In genomic region chr11:75133951-75134350, GRCm38 (mm10) we compare ENCODE assay signal across 8 mouse cellular contexts. TPM values are rescaled to one million over a fixed set of nuclear protein-coding genes. Genes with fewer than 3 reads are reported as not detected.
DNase-seq lines count a peak whose midpoint lies in the region; ATAC-seq and TF ChIP-seq lines count a peak whose summit lies in the region.

No protein-coding gene starts in this region.

- no peak overlapping the region for H3K4me3 ChIP-seq in ES-E14 (ENCODE audit: insufficient read depth in 1 of 2, low read depth in 1 of 2, low read length in 2 of 2, poor library complexity in 1 of 2, severe bottlenecking in 1 of 2)
- no peak overlapping the region for H3K4me3 ChIP-seq in kidney, embryonic 16.5 days (ENCODE audit: low read length)
- no peak overlapping the region for H3K4me3 ChIP-seq in midbrain, postnatal 0 days (ENCODE audit: low read depth, low read length)

- in situ Hi-C loops in ES-E14 (cut with MboI; ENCODE audit: low sequenced_read_pairs in 2 of 2, unreplicated experiment in 2 of 2): no loop called here

- no peaks in the 10 kb centered on the region; a peak in 1 of 4 replicates for H3K4me1 ChIP-seq in ES-E14 (ENCODE audit: control insufficient read depth in 2 of 2, insufficient read depth in 2 of 2, low read length in 2 of 2, poor library complexity in 1 of 2)
- H3K4me1 ChIP-seq in kidney, embryonic 16.5 days (ENCODE audit: insufficient read depth, low read length): peaks cover 43% of the 10 kb centered on the region
- H3K4me1 ChIP-seq in midbrain, postnatal 0 days (ENCODE audit: insufficient read depth, low read length): no peaks in the 10 kb centered on the region

- H3K4me2 ChIP-seq in kidney, embryonic 16.5 days (replicated peaks; ENCODE audit: low read depth, low read length): no peak overlapping the region
- no peak overlapping the region for H3K4me2 ChIP-seq in midbrain, postnatal 0 days (ENCODE audit: low read depth, low read length, poor library complexity, severe bottlenecking)

- no peaks in the 10 kb centered on the region for H3K27me3 ChIP-seq in kidney, embryonic 16.5 days (ENCODE audit: insufficient read depth, low read length)
- no peaks in the 10 kb centered on the region for H3K27me3 ChIP-seq in midbrain, postnatal 0 days (ENCODE audit: insufficient read depth, low read length)

- H3K9ac ChIP-seq in ES-E14 (ENCODE audit: insufficient read depth, low read depth, low read length, poor library complexity, severe bottlenecking): no peak overlapping the region
- H3K9ac ChIP-seq in kidney, embryonic 16.5 days (replicated peaks; ENCODE audit: low read length): peak overlapping the region; percentile 39; the same call in 1 of the 2 replicates
- no peak overlapping the region for H3K9ac ChIP-seq in midbrain, postnatal 0 days (replicated peaks; ENCODE audit: low read length, poor library complexity, severe bottlenecking)

- WGBS in kidney, embryonic 16.5 days: 0% methylated on average over 2 of the region's 2 CpGs
- 17% methylated on average over 2 of the region's 2 CpGs for WGBS in midbrain, postnatal 0 days

- H3K9me3 ChIP-seq in ES-E14 (ENCODE audit: control insufficient read depth, insufficient read depth, low read depth, low read length): no peaks in the 10 kb centered on the region
- H3K9me3 ChIP-seq in kidney, embryonic 16.5 days (ENCODE audit: low read length): no peaks in the 10 kb centered on the region
- no peaks in the 10 kb centered on the region for H3K9me3 ChIP-seq in midbrain, postnatal 0 days (ENCODE audit: low read length)

- H3K27ac ChIP-seq in ES-E14 (ENCODE audit: insufficient read depth, low read depth, low read length, poor library complexity, severe bottlenecking): no peak overlapping the region
- peak overlapping the region; percentile 75 for H3K27ac ChIP-seq in kidney, embryonic 16.5 days (ENCODE audit: low read length)
- 0 out of 2 replicates have a peak overlapping the region, but pooled peaks have one; percentile 13 for H3K27ac ChIP-seq in midbrain, postnatal 0 days (ENCODE audit: low read depth, low read length)

- ATAC-seq in kidney, embryonic 16.5 days (ENCODE audit: low FRiP score, low TSS enrichment): peak; percentile 83
- no peak for ATAC-seq in midbrain, postnatal 0 days (ENCODE audit: low FRiP score)
- no peak for ATAC-seq in erythroid progenitor cell, adult 5-6 weeks (replicated peaks; ENCODE audit: low FRiP score, poor library complexity, severe bottlenecking)

- H3K36me3 ChIP-seq in ES-E14 (ENCODE audit: control insufficient read depth, insufficient read depth, low read length, poor library complexity, severe bottlenecking): no peaks in the 10 kb centered on the region
- no peaks in the 10 kb centered on the region for H3K36me3 ChIP-seq in kidney, embryonic 16.5 days (ENCODE audit: insufficient read depth, low read length)
- no peaks in the 10 kb centered on the region for H3K36me3 ChIP-seq in midbrain, postnatal 0 days (ENCODE audit: insufficient read depth, low read length)

- DNase-seq in ES-E14 (ENCODE audit: low read depth, low spot score): peak; percentile 26
- DNase-seq in adipocyte (ENCODE audit: low spot score): peak; percentile 37
- DNase-seq in heart, adult 8-10 months (ENCODE audit: low spot score): peak; percentile 76
- DNase-seq in midbrain, postnatal 0 days (ENCODE audit: low spot score): peak; percentile 51
- DNase-seq in spleen, adult 18-20 months: no peak
- DNase-seq in frontal cortex, adult 2 months (ENCODE audit: extremely low spot score in 1 of 2, low spot score in 1 of 2): no peak

- TF ChIP-seq CTCF in midbrain, postnatal 0 days (IDR thresholded peaks at IDR 0.05): no peak

TF ChIP-seq in ES-E14, 5 proteins besides CTCF, POLR2A, EP300 and RAD21:
- no peak for TF ChIP-seq MAFK (IDR thresholded peaks at IDR 0.05; ENCODE audit: insufficient read depth, low read depth, low read length)
- no peak for TF ChIP-seq ZC3H11A (IDR thresholded peaks at IDR 0.05; ENCODE audit: borderline replicate concordance, low read depth, low read length)
- TF ChIP-seq ZNF384 (IDR thresholded peaks at IDR 0.05; ENCODE audit: low read depth, low read length): no peak
- TF ChIP-seq HCFC1 (IDR thresholded peaks at IDR 0.05; ENCODE audit: borderline replicate concordance, insufficient read depth, low read length): no peak
- TF ChIP-seq CHD2 (IDR thresholded peaks at IDR 0.05; ENCODE audit: low read depth, low read length): no peak

RNA-seq across cellular contexts. Expression of gene Hic1, which starts 35.4 kb away (rescaled TPM):
- total RNA-seq in ES-E14 (2012; rRNA removed): 1.4 and 2.1 TPM in 2 replicates
- 10 to 100 TPM in 3 of 4 experiments, 1 to 10 TPM in 1; 7.6 to 19.4 (median 16.8) TPM for total RNA-seq in heart, adult 8-10 months (2022)
- polyA plus RNA-seq in kidney, embryonic 16.5 days (2015; fragmentation: Nextera tagmentation; extraction: Ambion mirVana): 16.1 and 16.2 TPM in 2 replicates
- total RNA-seq in midbrain, postnatal 0 days (2014; rRNA removed): 7.1 and 8.0 TPM in 2 replicates
- polyA plus RNA-seq in midbrain, postnatal 0 days (2015; fragmentation: Nextera tagmentation; extraction: Ambion mirVana): 1.4 and 1.5 TPM in 2 replicates
- total RNA-seq in erythroid progenitor cell, adult 5-6 weeks (2015; ENCODE audit: low replicate concordance): not detected in 2 replicates
- not detected in 2 replicates for total RNA-seq in erythroid progenitor cell, adult 5-6 weeks (2017; ENCODE audit: low replicate concordance)
- polyA plus RNA-seq in frontal cortex, adult 2 months (2012; rRNA removed): 4.1 and 4.2 TPM in 2 replicates

RNA-seq across cellular contexts. Expression of gene Ovca2, which starts 44.7 kb away (rescaled TPM):
- 11.7 and 14.8 TPM in 2 replicates for total RNA-seq in ES-E14 (2012; rRNA removed)
- 1 to 10 TPM; 5.6 to 6.9 (median 5.9) TPM for total RNA-seq in heart, adult 8-10 months (2022)
- 26.1 and 26.9 TPM in 2 replicates for polyA plus RNA-seq in kidney, embryonic 16.5 days (2015; fragmentation: Nextera tagmentation; extraction: Ambion mirVana)
- 14.2 and 26.0 TPM in 2 replicates for total RNA-seq in midbrain, postnatal 0 days (2014; rRNA removed)
- 10.4 and 12.7 TPM in 2 replicates for polyA plus RNA-seq in midbrain, postnatal 0 days (2015; fragmentation: Nextera tagmentation; extraction: Ambion mirVana)
- 4.2 and 15.1 TPM in 2 replicates for total RNA-seq in erythroid progenitor cell, adult 5-6 weeks (2015; ENCODE audit: low replicate concordance)
- 1.9 and 4.2 TPM in 2 replicates for total RNA-seq in erythroid progenitor cell, adult 5-6 weeks (2017; ENCODE audit: low replicate concordance)
- polyA plus RNA-seq in frontal cortex, adult 2 months (2012; rRNA removed): 17.3 and 18.5 TPM in 2 replicates

RNA-seq across cellular contexts. Expression of gene Dph1, which starts 57.1 kb away (rescaled TPM):
- 32.8 and 43.6 TPM in 2 replicates for total RNA-seq in ES-E14 (2012; rRNA removed)
- total RNA-seq in heart, adult 8-10 months (2022): 10 to 100 TPM in 2 of 4 experiments, 1 to 10 TPM in 2; 8.1 to 11.2 (median 9.7) TPM
- 28.2 and 28.4 TPM in 2 replicates for polyA plus RNA-seq in kidney, embryonic 16.5 days (2015; fragmentation: Nextera tagmentation; extraction: Ambion mirVana)
- total RNA-seq in midbrain, postnatal 0 days (2014; rRNA removed): 17.4 and 19.9 TPM in 2 replicates
- 10.8 and 12.1 TPM in 2 replicates for polyA plus RNA-seq in midbrain, postnatal 0 days (2015; fragmentation: Nextera tagmentation; extraction: Ambion mirVana)
- total RNA-seq in erythroid progenitor cell, adult 5-6 weeks (2015; ENCODE audit: low replicate concordance): not detected in 2 replicates
- 1.1 and 6.3 TPM in 2 replicates for total RNA-seq in erythroid progenitor cell, adult 5-6 weeks (2017; ENCODE audit: low replicate concordance)
- polyA plus RNA-seq in frontal cortex, adult 2 months (2012; rRNA removed): 21.2 and 22.2 TPM in 2 replicates

RNA-seq across cellular contexts. Expression of gene Rtn4rl1, which starts 59.6 kb away (rescaled TPM):
- total RNA-seq in ES-E14 (2012; rRNA removed): 1.0 and 1.1 TPM in 2 replicates
- 1 to 10 TPM; 5.2 to 7.9 (median 6.8) TPM for total RNA-seq in heart, adult 8-10 months (2022)
- 3.8 and 5.0 TPM in 2 replicates for polyA plus RNA-seq in kidney, embryonic 16.5 days (2015; fragmentation: Nextera tagmentation; extraction: Ambion mirVana)
- 15.4 and 18.5 TPM in 2 replicates for total RNA-seq in midbrain, postnatal 0 days (2014; rRNA removed)
- polyA plus RNA-seq in midbrain, postnatal 0 days (2015; fragmentation: Nextera tagmentation; extraction: Ambion mirVana): 16.2 and 17.5 TPM in 2 replicates
- 0.42 and 1.1 TPM in 2 replicates for total RNA-seq in erythroid progenitor cell, adult 5-6 weeks (2015; ENCODE audit: low replicate concordance)
- total RNA-seq in erythroid progenitor cell, adult 5-6 weeks (2017; ENCODE audit: low replicate concordance): not detected in 2 replicates
- 25.3 and 28.1 TPM in 2 replicates for polyA plus RNA-seq in frontal cortex, adult 2 months (2012; rRNA removed)

Comparison
In these comparisons a context has a peak if more than half of its experiments do, and no peak if none do; other contexts are left out.
1. DNase-seq: peak in ES-E14 (single experiment), adipocyte (single experiment), heart, adult 8-10 months (single experiment) and midbrain, postnatal 0 days (single experiment); none in spleen, adult 18-20 months (0 of 2) and frontal cortex, adult 2 months (0 of 2).